Mouse (Mus musculus): ENCODE data around the gene Nek7. TPM values are rescaled to one million over a fixed set of nuclear protein-coding genes. Genes with fewer than 3 reads are reported as not detected.
A peak's percentile ranks its signal among the peaks of the same experiment; 100 is the strongest.

The Nek7 gene
- polyA plus RNA-seq, 1 experiment from 2014 or later: 11.0 TPM

DNA sequence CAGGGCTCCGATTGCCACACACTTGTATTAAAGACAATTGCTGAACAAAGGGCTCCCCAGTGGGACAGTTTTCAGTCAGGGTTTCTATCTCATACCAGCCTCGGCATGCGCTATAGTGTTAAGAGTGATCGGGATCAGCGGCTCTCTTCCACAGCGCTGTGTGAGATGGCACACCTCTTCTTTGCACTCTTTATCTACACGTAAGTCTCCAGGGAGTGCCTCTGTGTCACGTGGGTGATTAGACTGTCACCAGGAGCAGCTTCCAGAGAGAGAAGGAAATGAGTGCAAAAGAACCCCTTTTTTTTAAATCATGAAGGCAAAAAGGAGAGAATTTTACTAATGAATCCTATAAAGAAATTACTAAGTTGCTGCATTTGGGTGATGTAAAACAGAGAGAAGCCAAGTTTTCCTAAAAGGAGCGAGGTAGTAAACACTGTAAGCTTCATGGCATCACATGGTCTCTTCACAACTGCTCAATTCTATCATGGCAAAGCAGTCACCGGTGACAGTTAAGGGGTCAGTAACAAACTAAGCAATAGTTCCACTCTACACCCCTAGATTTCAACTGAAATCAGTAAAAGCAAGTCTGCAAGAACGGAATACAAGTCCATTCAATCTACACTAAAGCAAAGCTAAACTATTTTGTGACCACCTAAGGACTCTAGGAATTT, 40.0 kb downstream of the Nek7 start:
- Histone ChIP-seq H3K4me2 (no peak overlapping the region), H3K27me3 (no peaks in the 10 kb centered on the region), H3K36me3 (no peaks in the 10 kb centered on the region), H3K27ac (replicated peaks) (no peak overlapping the region), H3K9ac (no peak overlapping the region), H3K4me3 (no peak overlapping the region), H3K9me3 (no peaks in the 10 kb centered on the region), H3K4me1 (replicated peaks) (no peaks in the 10 kb centered on the region)
- ATAC-seq (ENCODE audit: low FRiP score, low read depth): peak; percentile 19; the same call in 1 of the 2 replicates
- 62% methylated on average over 11 of the region's 11 CpGs for WGBS

- Histone ChIP-seq H3K4me1 (replicated peaks) (no peaks in the 10 kb centered on the region), H3K9ac (no peak overlapping the region), H3K27me3 (no peaks in the 10 kb centered on the region), H3K27ac (replicated peaks) (no peak overlapping the region), H3K4me3 (no peak overlapping the region), H3K9me3 (no peaks in the 10 kb centered on the region), H3K36me3 (no peaks in the 10 kb centered on the region), H3K4me2 (no peak overlapping the region)
- ATAC-seq (ENCODE audit: low FRiP score, low read depth): no peak
- WGBS: 93% methylated on average over 7 of the region's 7 CpGs
These were observed 40.7 kb downstream of the Nek7 start for GRCm38 (mm10) chr1:138579207-138579606.

GRCm38 (mm10) chr1:138576803-138577202, 43.1 kb downstream of the Nek7 start:
- 54% methylated on average over 7 of the region's 7 CpGs for WGBS
- Histone ChIP-seq H3K36me3 (no peaks in the 10 kb centered on the region), H3K4me2 (no peak overlapping the region), H3K4me3 (no peak overlapping the region), H3K9me3 (no peaks in the 10 kb centered on the region), H3K9ac (no peak overlapping the region), H3K27ac (replicated peaks) (no peak overlapping the region), H3K4me1 (replicated peaks) (peaks cover 4% of the 10 kb centered on the region), H3K27me3 (no peaks in the 10 kb centered on the region)
- 0 out of 2 replicates have a peak, but pooled peaks have one; percentile 34 for ATAC-seq (ENCODE audit: low FRiP score, low read depth)

DNA sequence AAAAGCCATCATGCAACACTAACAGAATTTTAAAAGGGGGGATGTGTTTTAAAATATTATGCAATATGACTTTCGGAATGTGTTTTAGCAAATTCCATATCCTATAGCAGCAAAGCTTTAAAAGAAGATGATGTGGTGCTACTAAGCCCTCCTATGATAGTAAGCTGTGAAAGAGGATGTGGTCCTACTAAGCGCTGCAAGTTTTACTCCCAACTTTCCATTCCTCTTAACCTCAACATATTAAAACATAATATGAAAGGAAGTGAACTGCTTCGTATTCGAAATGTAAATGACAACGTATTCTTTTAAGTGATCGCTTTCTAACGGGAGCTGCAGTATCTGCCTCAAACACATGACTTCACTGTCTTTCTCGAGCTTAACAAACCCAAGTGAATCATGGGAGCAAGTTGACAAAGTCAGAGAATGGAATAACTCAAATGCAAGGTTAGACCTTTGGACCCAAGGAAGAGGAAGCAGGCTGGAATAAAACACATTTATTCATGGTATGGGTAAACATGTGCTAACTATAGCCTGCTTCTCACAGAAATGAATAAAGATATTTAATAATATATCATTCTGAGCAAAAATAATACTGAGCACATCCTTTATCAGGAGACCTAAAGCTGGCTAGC, 43.8 kb downstream of the Nek7 start:
- no peak overlapping the region for H3K9ac ChIP-seq
- no peak for ATAC-seq (ENCODE audit: low FRiP score, low read depth)
- peaks cover 7% of the 10 kb centered on the region for H3K4me1 ChIP-seq (replicated peaks)
- H3K36me3 ChIP-seq: no peaks in the 10 kb centered on the region
- no peaks in the 10 kb centered on the region for H3K9me3 ChIP-seq
- 96% methylated on average over 8 of the region's 8 CpGs for WGBS
- H3K27ac ChIP-seq (replicated peaks): no peak overlapping the region
- no peaks in the 10 kb centered on the region for H3K27me3 ChIP-seq
- H3K4me2 ChIP-seq: no peak overlapping the region
- H3K4me3 ChIP-seq: no peak overlapping the region

DNA sequence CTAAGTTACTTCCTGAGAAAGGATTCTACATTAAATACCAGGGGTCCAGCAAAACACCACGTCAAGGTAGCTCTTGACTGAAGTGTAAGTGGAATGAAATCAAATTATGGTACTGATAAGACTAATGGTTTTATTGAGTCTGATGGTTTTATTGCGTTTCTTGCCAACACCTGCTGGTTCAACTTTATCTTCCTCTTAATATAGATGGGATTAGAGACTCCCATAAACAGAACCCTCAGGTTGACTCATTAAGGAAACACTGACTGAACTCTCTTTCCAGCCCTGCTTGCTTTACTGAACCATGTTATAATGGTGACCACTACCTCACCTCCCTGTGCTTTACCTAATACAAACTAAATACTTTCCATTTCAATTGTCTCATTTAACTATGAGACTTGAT, 44.3 kb downstream of the Nek7 start:
- Histone ChIP-seq H3K27me3 (no peaks in the 10 kb centered on the region), H3K4me2 (no peak overlapping the region), H3K36me3 (no peaks in the 10 kb centered on the region), H3K9ac (no peak overlapping the region), H3K9me3 (no peaks in the 10 kb centered on the region), H3K4me1 (replicated peaks) (peaks cover 7% of the 10 kb centered on the region), H3K4me3 (no peak overlapping the region), H3K27ac (replicated peaks) (no peak overlapping the region)
- WGBS: 88% methylated on average over 2 of the region's 2 CpGs
- ATAC-seq (ENCODE audit: low FRiP score, low read depth): no peak

DNA sequence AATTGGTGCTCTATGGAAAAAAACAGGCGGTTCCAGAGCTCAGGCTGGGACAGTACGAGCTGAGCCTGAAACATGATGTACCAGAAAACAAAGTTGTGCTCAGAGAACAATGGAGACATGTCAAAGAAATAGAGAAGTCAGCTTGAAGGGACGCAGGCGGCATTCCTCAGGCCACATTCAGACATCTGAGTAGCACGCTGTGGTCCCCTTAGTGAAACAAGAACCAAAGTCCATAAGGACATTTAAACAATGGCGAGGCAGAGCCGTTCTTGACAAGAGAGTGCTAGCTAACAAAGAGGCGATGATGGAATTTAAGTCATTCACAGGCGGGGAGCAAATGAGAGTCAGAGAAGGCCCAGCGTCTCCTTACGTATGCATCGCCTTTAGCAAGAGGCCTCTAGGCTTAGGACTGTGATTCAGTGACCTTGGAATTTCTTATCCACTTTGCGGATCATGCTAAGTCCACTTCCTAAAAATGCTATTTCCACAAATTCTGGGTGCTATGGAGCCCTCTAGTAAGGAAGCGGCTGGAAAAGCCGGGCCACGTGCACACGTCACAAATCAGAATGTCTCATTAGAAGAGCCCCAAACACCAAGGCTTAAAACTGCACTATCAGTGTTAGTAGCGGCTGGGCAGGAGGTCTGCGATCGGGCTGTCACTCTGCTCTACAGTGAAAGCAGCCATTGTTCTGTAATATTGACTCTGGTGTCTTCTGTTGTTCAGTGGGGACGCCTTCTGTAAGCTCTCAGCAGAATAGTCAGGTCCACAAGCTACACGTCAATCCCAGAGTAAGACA, 48.2 kb downstream of the Nek7 start:
- Histone ChIP-seq H3K27me3 (no peaks in the 10 kb centered on the region), H3K27ac (replicated peaks) (no peak overlapping the region), H3K4me1 (replicated peaks) (peaks cover 7% of the 10 kb centered on the region), H3K4me2 (peak overlapping the region; percentile 40), H3K9me3 (no peaks in the 10 kb centered on the region), H3K36me3 (no peaks in the 10 kb centered on the region), H3K9ac (no peak overlapping the region), H3K4me3 (no peak overlapping the region)
- WGBS: 18% methylated on average over 22 of the region's 22 CpGs
- ATAC-seq (ENCODE audit: low FRiP score, low read depth): peak; percentile 68

- Histone ChIP-seq H3K4me3 (no peak overlapping the region), H3K27me3 (no peaks in the 10 kb centered on the region), H3K36me3 (no peaks in the 10 kb centered on the region), H3K4me2 (no peak overlapping the region), H3K27ac (replicated peaks) (no peak overlapping the region), H3K9me3 (no peaks in the 10 kb centered on the region), H3K9ac (no peak overlapping the region), H3K4me1 (replicated peaks) (peaks cover 7% of the 10 kb centered on the region)
- ATAC-seq (ENCODE audit: low FRiP score, low read depth): no peak
- 69% methylated on average over 2 of the region's 2 CpGs for WGBS
These were observed 48.9 kb downstream of the Nek7 start for GRCm38 (mm10) chr1:138571038-138571441.

- H3K4me3 ChIP-seq: no peak overlapping the region
- WGBS: 68% methylated on average over 6 of the region's 6 CpGs
- H3K4me1 ChIP-seq (replicated peaks): peaks cover 7% of the 10 kb centered on the region
- H3K27me3 ChIP-seq: no peaks in the 10 kb centered on the region
- no peaks in the 10 kb centered on the region for H3K36me3 ChIP-seq
- no peaks in the 10 kb centered on the region for H3K9me3 ChIP-seq
- no peak for ATAC-seq (ENCODE audit: low FRiP score, low read depth)
- no peak overlapping the region for H3K9ac ChIP-seq
- H3K4me2 ChIP-seq: no peak overlapping the region
- H3K27ac ChIP-seq (replicated peaks): no peak overlapping the region
These were observed 51.3 kb downstream of the Nek7 start for GRCm38 (mm10) chr1:138568434-138569232.

GRCm38 (mm10) chr1:138567946-138568345, 52.0 kb downstream of the Nek7 start:
- H3K9me3 ChIP-seq: no peaks in the 10 kb centered on the region
- no peaks in the 10 kb centered on the region for H3K36me3 ChIP-seq
- no peaks in the 10 kb centered on the region for H3K27me3 ChIP-seq
- no peak overlapping the region for H3K9ac ChIP-seq
- H3K4me1 ChIP-seq (replicated peaks): peaks cover 7% of the 10 kb centered on the region
- 78% methylated on average over 9 of the region's 9 CpGs for WGBS
- H3K27ac ChIP-seq (replicated peaks): no peak overlapping the region
- H3K4me3 ChIP-seq: no peak overlapping the region
- H3K4me2 ChIP-seq: no peak overlapping the region
- no peak for ATAC-seq (ENCODE audit: low FRiP score, low read depth)

GRCm38 (mm10) chr1:138564677-138565076, 55.3 kb downstream of the Nek7 start:
- Histone ChIP-seq H3K4me2 (no peak overlapping the region), H3K27me3 (no peaks in the 10 kb centered on the region), H3K27ac (replicated peaks) (no peak overlapping the region), H3K4me1 (replicated peaks) (peaks cover 1% of the 10 kb centered on the region; the same call in 1 of the 2 replicates), H3K36me3 (no peaks in the 10 kb centered on the region), H3K9me3 (no peaks in the 10 kb centered on the region), H3K4me3 (no peak overlapping the region), H3K9ac (no peak overlapping the region)
- 90% methylated on average over 6 of the region's 6 CpGs for WGBS
- ATAC-seq (ENCODE audit: low FRiP score, low read depth): no peak

DNA sequence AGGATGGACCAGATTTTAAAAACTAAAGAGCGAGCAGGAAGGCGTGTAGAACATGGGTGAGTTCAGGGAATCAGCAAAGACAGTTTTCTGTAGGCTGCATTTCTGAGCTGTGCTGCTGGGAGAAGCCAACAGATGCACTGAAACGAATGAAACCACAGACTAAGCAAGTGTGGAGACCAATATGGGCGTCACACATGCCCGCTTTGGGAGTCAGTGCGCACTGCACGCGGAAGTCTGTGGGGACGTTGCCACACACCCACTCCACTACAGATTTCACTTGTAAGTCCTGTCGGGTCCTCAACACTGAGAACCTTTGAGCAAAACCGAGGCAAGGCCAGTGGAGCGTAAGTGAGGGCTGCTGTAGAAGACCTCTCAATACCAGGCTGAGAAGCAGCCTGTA, 59.2 kb downstream of the Nek7 start:
- 91% methylated on average over 12 of the region's 12 CpGs for WGBS
- H3K9ac ChIP-seq: no peak overlapping the region
- no peaks in the 10 kb centered on the region for H3K9me3 ChIP-seq
- no peak overlapping the region for H3K4me2 ChIP-seq
- H3K4me3 ChIP-seq: no peak overlapping the region
- H3K27me3 ChIP-seq: no peaks in the 10 kb centered on the region
- peaks cover 5% of the 10 kb centered on the region; the same call in 1 of the 2 replicates for H3K4me1 ChIP-seq (replicated peaks)
- no peaks in the 10 kb centered on the region for H3K36me3 ChIP-seq
- no peak for ATAC-seq (ENCODE audit: low FRiP score, low read depth)
- no peak overlapping the region for H3K27ac ChIP-seq (replicated peaks)

All from hindbrain, embryonic 15.5 days (tissue).